Mouse (Mus musculus) kidney, postnatal 25 days (tissue): ENCODE results near the gene B430305J03Rik.
A peak's percentile ranks its signal among the peaks of the same experiment; 100 is the strongest.

Source experiments
- DNase-seq, 2 experiments: peaks; one replicate each; pipeline ENCODE4 v3.0.0; 2021; ENCODE audit warnings: mixed read lengths in 2 of 2

The B430305J03Rik gene

DNA sequence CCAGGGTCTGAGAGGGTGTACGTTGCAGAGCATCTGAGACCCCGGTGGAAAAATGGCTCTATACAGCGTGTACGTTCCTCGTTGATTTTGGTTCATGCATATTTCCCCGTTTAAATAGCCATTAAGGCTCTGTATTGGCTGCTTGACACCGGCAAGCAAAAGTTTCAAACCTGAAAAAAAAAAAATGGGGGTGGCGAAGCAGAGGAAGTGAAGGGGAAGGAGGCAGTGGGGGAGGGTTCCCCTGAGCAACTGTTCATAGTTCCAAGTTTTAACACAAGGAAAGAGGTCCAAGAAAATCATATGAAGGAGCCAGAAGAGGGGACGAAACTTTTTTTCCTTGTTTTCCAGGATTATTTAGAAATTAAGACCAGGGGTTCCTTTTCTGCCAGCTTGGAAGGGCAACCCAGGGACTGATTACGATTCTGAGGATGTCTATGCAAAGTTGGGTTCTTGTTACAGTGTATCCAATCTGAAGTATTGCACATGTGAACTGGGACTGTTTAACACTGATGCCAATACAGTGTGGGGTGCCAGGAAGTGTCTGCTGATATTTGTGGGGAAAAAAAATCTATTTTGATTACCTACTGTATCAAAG, at the start of gene B430305J03Rik:
TSS of gene B430305J03Rik (minus strand) at position 173 of the 595 bp plus-strand sequence.
- peak in 1 of 2 experiments; percentile 5 for DNase-seq

DNA sequence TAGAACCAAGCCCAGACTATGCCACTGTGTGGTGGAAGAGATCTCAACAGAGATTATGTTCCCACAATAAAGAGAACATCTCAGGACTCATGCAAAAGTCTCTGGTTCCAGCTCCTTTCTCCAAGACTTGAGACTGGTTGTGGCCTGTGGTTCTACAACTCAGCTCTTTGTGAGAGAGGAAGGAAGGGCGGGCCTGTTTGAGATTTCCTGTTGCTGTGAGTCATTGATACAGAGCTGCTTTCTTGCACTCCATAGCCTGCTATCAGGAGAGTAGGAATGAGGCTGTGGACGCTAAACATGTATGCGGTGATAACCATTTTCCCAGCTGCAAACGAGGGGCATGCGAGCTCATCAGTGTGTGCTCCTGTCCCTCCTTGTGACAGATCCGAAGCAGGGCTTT, 43.9 kb upstream of the B430305J03Rik start:
- DNase-seq = peak in 1 of 2 experiments; percentile 2

GRCm38 (mm10) chr3:61406921-61407320, 41.2 kb upstream of the B430305J03Rik start:
- no peak for DNase-seq

- no peak for DNase-seq
Measured at GRCm38 (mm10) chr3:61400823-61401387, 35.2 kb upstream of the B430305J03Rik start.

- no peak for DNase-seq
Measured at GRCm38 (mm10) chr3:61396728-61397127, 31.0 kb upstream of the B430305J03Rik start.

GRCm38 (mm10) chr3:61395382-61395781, 29.6 kb upstream of the B430305J03Rik start:
- DNase-seq = no peak

GRCm38 (mm10) chr3:61393520-61393919, 27.8 kb upstream of the B430305J03Rik start:
- no peak for DNase-seq

DNA sequence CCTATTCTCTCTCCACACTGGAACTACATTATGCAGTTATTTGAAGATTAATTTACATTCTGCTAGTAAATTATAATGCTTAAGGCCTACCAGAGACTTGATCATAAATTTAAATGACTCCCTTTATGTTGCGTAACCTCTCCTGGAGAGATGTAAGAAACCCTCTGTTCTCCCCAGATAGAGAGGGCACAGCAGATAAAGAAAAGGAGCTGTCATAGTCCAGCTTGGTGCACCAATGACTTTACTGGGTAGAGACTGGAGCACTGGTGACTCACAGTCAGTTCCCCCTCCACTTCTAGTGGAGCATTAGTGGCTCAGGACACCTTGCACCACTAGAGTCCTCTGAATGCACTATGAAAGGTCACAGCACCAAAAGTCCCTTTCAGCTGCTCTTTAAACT, 27.1 kb upstream of the B430305J03Rik start:
- DNase-seq = no peak

DNA sequence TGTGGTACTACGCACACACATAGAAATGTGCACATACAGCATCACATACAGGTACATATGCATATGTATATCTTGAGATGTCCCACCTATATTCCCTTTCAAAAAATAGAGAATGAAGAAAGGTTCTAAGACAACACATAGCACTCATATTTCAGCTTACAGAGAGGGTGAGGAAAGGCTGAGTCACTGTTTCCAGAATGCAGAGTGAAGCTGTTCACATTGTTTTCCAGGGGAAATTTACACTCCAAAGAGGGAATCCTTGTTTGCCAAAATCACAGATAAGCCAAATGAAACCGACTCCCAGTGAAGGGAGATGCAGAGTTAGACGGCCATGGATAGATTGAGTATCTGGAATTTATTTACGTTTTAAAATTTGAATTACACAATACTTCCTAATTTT, 25.8 kb upstream of the B430305J03Rik start:
- no peak for DNase-seq

DNA sequence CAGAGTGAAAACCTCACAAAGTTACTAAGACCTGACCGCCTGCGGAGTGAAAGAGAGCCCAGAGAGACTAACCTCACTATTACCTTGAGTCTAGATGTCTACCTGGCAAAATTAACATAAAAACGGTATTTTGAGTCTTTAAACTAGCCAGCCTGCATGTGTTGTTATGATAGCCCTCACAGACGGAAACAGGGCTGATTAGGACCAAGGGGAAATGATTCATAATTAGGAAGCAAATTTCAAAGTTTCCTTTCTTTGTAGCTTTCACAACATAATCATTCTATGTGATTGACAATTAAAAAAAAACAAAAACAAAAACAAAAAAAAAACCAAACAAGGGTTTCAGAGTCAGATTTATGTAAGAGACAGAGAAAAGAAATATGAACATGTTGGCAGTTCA, 20.6 kb upstream of the B430305J03Rik start:
- DNase-seq = no peak

DNA sequence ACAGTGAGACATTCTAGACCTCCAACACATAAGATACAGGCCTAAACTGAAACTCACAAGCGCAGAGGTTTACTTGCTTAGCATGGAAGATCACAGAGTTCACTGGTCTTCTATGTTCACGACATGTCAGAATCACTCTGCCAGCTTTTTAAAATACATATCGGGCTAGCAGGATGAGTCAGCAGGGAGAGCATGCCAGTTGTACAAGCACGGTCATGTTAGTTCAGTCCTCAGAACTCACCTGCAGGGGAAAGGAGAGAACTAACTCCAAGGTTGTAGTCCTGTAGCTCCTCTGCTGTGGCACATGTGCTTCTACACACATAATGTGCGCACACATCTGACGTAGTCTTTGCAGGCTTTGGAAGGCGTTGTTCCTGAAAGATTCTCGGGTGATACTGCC, 10.2 kb upstream of the B430305J03Rik start:
- DNase-seq = no peak

DNA sequence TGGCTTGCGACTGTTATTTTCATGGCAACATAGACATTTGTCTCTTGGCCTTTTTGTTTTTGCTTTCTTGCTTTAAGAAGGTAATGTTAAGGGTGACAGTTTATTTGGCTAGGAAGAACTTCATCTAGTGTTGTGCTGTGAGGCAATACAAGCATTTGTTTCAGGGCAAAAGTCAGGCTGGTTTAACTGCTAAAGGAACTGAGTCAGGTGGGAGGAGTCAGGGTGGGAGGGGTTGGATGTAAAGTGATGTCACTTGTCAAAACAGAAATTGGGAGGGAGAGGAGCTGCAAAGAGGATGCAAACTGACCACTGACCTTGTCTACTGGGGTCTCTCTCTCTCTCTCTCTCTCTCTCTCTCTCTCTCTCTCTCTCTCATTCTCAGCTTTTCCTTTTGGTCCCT, 2.7 kb upstream of the B430305J03Rik start:
- no peak for DNase-seq

DNA sequence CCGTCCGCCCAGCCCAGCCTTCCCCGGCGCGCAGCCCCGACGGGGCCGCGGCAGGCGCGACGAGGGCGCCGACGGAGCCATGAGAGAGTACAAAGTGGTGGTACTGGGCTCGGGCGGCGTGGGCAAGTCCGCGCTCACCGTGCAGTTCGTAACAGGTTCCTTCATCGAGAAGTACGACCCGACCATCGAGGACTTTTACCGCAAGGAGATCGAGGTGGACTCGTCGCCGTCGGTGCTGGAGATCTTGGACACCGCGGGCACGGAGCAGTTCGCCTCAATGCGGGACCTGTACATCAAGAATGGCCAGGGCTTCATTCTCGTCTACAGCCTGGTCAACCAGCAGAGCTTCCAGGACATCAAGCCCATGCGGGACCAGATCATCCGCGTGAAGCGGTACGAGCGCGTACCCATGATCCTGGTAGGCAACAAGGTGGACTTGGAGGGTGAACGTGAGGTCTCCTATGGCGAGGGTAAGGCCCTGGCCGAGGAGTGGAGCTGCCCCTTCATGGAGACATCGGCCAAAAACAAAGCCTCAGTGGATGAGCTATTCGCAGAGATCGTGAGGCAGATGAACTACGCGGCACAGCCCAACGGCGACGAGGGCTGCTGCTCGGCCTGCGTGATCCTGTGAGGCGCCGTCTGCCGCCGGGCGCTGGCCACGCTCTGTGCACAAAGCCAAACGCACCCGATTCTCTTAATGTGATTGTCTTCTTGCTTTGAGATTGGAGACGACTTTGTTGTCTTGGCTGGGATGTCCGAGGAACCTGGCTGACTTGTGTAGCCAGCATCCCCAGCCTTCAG, 573 bp downstream of the B430305J03Rik start:
- DNase-seq = peak; percentile 21 to 42

DNA sequence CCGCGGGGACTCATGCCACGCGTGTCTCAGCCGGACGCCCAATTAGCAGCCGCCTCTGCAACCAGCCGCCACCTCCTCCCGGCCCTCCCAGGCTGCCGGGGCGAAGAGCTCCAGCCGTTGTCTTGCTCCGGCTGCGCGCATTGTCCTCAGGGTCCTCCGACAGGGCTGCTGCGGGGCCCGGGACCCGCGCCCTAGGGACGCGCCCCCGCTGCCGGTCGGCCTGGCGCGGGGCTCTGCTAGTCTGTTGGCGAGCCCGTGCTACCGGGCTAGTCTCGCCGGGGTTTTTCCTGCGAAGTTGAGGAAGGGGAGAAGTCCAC, 1.1 kb downstream of the B430305J03Rik start:
- DNase-seq = no peak

- DNase-seq = peak; percentile 96
Measured at GRCm38 (mm10) chr3:61363989-61364660, 1.6 kb downstream of the B430305J03Rik start.

DNA sequence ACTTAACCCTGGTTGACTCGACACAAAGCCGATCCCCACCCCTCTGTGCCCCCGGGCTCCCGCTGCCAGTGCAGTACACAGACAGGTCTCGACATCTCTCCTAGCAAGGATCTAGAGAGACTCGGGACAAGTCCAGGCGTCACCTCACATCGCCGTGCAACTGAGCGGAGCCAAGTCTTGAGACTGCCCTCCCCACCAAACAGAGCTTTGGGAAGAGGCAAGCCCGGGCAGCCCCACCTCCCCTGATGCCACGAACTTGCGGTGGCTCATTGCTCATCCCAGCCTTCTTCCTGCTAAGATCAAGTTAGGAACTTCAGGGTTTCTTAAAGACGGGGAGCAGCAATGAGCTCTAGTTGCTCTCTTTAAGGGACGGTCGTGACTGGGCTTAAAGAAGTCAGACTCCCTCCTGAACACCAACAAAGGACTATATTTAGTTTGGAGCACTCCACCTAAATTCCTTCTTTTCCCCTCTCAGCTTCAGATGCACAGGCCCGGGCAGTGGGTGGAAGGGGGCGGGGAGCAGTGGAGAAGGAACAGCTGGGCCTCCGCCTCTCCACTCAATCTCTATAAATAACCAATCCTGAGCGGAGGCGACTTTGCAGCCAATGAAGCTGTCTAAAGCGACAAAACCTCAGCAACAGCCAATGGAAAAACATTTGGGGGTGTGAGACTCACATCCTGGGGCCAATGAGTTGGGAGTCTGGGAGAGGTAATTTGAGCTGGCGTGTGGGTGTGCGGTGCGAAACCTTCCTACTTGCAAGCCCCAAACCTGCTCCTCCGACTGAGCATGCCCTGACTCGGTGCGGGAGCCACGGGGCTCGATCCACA, 2.4 kb downstream of the B430305J03Rik start:
- DNase-seq = peak; percentile 92 to 96

GRCm38 (mm10) chr3:61362821-61363160, 3.0 kb downstream of the B430305J03Rik start:
- DNase-seq = peak in 1 of 2 experiments; percentile 23

- DNase-seq = no peak
Measured at GRCm38 (mm10) chr3:61361338-61361737, 4.4 kb downstream of the B430305J03Rik start, which contains the start of gene Rap2b. Gene Rap2b, plus strand, starts transcription at chr3:61361638.

GRCm38 (mm10) chr3:61358756-61359293, 6.9 kb downstream of the B430305J03Rik start:
- DNase-seq = no peak

DNA sequence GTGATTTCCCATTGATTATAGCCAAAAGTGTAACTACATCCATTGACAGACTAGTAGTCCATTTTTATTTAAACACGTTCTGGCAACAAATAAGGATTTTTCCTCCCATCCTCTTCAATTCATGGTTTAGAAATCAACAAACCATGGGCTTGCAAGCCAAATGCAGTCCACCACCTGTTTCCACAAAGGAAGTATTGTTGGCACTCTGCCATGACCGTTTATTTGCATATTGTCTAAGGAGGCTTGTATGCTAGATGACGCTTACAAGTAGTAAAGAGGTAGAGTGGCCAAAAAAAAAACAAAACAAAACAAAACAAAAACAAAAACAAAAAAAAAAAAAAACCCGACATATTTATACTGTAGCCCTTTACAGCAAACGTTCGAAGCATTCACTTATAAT, 7.6 kb downstream of the B430305J03Rik start:
- peak in 1 of 2 experiments; percentile 45 for DNase-seq

DNA sequence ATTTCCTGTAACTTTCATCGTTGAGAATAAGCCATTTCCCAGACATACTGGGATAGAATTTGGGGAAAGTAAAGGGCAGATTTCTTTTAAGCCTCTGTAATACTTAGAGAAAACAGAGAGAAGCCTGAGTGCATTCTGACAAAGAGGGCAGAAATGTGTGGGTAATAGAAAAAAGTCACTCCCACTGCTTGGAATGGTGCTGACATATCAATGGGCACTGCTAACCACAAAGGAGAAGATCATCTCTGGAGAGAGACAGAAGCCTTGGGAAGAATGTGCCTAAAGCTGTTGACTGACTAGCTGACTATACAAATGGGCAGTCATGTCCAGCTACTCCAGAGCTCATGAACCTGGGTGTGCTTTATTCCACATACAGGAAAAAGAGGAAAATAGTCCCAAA, 10.3 kb downstream of the B430305J03Rik start:
- DNase-seq = no peak

DNA sequence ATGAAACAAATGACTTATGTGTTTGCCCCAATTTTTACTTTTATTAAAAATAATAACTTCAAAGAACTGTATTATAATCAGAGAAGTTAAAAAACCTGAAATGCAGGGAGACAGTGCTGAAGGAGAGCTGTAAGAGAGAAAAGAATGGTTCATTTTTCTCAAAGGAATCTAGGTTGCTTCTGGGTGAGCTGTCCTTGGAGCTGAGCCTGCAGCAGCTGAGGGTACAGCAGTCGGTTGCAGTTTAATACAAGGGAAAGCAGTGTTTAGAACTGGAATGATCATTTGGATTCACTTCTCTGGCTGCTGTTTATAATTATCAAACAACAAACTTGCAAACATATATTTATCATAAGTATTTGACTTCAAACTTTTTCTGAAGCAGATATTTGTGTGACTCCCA, 16.3 kb downstream of the B430305J03Rik start:
- no peak for DNase-seq
